Mouse (Mus musculus): ENCODE measurements around the gene Epas1.

The Epas1 gene

DNA sequence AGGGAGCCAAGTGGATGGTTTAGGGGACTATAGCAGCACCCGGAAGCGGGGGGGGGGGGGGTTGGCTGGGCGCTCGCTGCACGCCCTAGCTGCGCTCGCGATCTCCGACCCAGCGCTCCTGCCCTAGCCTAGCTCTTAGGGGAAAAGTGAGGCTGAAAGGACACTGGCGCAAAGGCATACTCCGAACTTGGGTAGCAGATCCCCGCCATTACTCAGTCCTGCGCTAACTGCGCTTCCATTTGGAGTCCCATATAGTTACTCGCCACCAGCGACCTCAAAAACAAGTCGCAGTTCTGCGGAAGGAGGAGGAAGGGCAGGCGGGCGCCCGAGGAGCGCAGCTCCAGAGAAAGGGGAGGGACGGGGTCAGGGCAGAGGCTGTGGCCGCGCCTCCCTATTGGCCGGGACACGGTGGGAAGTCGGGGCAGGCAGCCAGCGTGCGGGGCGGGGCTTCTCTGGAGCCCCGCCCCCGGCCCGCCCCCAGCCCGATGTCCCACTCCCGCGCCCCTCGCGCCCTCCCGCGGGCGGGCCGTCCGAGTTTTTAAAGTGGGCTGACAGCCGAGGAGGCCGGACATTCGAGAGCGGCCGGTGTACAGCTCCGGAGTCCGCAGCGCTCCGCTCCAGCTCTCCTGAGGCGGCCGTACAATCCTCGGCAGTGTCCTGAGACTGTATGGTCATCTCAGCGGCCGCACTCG lies at the start of gene Epas1:
Epas1 (plus strand) TSS at position 571 of the 692 bp plus-strand sequence.
- DNase-seq, result peak; percentile 80

DNA sequence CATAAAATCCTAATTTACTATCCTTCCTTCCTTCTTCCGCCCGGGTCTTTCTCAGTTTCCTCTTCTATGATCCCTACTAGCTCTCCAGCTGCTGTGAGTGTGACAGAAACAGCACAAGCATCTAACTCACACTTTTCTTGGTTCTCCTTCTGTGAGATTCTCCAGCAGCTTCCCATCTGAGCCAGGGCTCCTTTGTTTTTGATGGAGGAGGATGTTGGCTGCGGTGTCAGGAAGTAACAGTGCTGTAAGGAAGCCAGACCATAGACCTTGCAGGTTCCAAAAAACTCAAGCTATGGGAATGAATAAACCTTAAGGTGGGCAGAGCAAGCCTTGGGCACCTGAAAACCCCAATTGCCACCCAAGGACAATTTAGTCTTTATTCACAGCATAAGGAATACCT lies 48.3 kb upstream of the Epas1 start:
- no peak for DNase-seq

DNA sequence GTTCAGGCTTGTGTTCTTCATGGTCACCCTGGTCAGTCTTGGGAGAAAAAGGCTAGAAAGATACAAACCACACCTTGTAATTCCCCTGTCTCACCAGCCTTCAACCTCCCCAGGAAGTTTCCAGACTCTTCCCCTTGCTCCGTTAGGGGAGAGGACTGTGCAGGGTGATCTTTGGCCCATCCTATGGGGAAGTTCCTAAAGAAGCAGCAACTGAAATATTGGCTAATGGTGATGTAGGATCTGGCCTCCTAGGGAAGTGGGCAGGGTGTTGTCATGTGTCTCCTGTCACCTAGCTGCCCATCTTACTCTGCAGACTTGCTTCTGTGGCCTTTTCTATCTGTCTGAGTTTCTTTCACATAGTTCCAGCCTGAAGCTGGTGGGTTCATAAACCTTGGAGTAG lies 47.0 kb upstream of the Epas1 start:
- no peak for DNase-seq

DNA sequence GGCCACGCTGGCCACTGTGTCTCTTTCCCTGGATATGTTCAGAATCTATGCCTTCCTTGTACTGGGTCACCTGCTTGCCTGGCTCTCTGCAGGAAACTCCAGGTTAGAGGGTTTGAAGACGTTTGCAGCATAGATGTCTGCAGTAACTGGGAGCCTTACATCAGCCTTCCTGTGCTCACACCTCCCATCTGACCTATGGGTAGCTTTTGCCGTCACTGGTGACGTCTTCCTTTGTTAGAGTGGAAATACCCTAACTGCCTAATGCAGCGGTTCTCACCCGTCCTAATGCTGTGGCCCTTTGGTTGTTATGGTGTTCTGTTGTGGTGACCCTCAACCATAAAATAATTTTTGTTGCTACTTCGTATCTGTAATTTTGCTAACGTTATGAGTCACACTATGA lies 43.7 kb upstream of the Epas1 start:
- DNase-seq, result no peak

DNA sequence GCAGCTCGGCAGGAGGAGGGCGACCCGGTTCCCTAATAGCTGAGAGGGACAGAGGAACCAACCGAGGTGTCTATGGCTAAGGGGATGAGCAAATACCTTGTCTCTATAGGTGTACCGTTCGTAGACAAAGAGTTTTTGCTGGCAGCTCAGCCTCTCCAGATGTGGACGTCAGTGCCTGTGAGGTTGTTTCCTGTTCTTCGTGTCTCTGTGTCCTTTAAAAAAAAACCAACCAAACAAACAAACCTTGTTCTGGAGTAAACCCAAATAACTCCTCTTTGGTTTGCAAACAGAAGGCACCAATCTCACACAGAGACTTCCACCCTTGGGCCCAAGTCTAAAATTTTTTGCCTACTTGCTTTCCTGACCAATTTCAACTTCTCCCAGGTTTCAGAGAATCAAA lies 43.1 kb upstream of the Epas1 start:
- DNase-seq, result no peak

DNA sequence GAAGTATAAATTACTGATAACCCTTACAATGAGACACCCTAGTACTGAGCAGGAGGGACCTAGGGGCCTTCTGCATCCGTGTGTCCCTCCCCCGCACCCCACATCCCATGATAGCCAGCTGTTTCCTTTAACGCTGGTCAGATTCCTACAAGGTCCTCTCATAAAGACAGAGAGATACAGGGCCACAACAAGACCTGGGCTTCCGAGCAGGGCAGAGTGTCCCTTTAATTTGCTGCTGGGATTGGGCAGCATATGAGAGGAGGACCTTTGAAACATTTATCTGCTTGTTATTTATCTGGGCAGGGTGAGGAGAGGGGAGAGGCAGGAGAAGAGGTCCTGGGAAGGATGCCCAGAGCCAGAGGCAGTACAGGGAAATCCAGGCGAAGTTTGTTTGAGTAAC lies 41.6 kb upstream of the Epas1 start:
- no peak for DNase-seq

DNA sequence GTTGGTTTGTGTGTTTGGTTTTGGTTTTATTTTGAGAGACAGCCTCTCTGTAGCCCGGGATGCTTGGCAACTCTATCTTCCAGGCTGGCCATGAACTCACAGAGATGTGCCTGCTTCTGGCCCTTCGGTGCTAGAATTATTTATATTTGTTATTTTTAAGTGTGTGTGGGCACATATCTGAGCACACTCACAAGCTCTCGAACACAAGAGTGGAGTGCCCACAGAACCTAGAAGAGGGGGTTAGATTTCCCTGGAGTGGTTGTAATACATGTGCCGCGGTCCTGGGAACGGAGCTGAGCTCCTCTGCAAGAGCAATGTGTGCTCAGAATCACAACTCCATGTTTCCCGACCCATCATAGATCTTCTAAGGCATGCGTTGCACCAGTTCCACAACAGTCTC lies 40.9 kb upstream of the Epas1 start:
- no peak for DNase-seq

DNA sequence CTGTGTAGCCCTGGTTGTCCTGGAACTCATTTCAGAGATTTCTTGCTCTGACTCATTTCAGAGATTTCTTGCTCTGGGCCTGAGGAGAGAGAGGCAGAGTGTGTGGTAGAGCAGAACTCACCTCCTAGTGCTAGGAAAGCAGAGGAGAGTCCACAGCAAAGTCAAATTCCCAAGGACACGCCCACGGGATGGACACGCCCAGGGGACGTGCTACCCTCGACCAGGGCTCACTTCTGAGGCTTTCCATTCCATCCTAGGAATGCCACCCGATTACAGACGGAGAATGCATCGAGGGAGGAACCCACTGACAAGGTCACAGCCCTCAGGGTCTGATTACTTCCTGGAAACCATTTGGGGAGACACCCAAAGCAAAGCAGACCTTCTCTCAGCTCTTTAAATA lies 39.9 kb upstream of the Epas1 start:
- no peak for DNase-seq

DNA sequence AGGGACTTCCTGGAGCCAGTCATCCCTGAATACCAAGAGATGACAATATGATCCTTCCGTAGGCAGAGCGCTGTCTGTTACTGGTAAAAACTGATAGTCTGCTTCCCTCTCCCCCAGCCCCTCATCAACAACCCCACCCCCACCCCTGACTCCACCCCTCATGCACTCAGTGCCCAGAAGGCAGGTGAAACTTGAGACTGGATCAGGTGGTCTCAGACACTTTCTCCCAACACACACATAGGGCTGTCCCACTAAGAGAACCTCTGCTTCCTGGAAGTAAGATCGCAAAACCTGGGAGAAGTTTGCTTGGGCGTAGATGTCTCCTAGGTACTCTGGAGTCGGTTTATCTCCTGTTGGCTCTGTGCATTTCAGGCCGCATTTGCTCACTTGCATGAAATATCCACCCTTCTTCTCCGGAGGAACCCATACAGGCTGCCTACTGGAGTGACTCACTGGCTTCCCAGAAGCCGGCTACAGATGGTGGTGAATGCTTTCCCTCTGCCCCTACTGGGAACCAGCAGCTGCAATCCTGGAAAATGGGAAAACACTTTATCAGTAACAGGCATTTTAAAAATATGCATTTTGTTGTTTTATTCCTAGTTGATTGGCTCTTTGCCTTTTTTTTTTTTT lies 28.6 kb upstream of the Epas1 start:
- DNase-seq, result no peak

DNA sequence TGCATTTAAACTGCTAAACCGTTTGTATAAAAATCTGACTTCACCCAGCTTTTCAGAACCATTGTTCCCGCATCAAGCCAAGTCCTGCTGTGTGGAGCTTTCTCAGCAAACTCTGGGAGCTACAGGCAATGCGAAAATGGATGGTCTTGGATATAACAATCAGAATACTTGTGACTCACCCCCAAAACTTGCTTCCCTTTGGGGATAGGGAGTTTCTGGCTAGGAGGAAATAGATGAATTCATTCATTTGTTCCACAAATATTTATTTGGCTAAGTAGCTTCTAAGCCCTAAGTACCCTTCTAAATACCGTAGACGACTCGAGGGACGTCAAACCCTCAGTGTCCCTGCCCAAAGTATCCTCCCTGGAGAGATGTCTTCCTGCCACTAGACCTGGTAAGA lies 27.0 kb upstream of the Epas1 start:
- DNase-seq, result no peak

DNA sequence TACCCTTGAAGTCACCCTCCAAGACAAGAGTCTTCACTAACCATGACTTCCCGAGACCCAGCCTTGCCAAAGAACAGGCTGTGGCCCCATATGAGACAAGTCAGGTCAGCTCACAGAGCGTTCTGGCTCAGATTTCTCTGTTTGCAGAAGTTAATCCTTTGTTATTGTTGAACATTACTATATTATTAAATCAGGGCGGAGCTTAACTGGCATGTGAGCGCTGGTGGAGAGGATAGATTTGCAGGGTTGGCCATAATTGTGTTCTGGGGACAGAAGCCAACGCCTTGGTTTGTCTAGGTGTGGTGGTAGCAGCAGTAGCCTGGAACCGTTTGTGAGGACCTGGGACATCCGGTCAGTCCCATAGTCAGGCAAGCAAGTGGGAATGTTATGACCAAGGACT lies 26.5 kb upstream of the Epas1 start:
- no peak for DNase-seq

DNA sequence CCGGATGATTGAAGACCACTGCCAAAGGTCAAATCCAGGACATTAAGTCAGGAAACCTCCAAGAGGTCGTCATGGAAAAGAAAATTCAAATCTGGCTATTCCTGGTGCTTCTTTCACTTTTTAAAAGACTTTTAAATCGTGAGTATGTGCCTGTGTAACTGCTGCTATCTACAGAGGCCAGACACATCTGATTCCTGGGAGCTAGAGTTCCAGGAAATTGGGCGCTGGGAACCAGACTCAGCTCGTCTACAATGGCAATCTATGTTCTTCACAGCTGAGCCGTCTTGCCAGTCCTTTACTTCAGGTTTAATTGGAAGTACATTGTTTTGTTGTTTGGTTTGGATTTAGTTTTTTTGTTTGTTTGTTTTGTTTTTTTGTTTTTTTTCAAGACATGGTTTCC lies 22.2 kb upstream of the Epas1 start:
- no peak for DNase-seq

DNA sequence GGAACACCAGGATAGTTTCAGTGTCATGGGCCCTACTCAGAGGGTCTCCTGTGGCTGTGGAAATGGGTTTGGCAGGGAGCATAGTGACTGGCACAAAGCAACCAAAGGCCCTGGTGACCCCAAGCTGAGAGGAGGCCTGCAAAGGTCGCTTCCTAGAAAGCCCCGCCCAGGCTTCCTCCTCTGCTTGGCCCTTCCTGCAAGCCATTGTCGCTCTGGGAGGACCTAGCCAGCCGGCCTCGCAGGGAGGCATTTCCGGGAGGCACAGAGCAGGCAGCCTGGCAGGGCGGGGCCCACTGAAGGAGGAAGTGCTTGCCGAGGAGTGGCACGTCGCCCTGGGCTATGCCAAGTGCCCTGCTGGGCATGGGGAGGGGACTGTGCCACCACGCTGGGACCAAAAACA lies 21.5 kb upstream of the Epas1 start:
- DNase-seq, result peak; percentile 89

DNA sequence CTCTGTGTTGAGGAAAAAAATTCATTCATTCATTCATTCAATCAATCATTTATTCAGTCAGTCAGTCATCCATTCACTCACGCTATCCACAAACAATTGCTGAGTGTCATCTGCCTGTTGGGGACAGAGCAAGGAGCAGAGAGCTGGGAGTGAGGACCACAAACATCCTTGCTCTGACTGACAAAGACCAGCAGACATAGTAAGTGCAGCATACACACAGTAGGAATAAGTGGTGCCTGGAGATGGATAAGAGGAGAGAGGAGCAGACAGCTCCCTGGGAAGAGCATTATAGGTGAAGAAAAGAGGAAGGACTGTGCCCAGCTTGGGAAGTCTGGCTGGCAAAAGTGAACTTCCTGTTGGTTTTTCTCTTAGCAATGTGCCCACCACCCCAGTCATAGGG lies 21.0 kb upstream of the Epas1 start:
- no peak for DNase-seq

DNA sequence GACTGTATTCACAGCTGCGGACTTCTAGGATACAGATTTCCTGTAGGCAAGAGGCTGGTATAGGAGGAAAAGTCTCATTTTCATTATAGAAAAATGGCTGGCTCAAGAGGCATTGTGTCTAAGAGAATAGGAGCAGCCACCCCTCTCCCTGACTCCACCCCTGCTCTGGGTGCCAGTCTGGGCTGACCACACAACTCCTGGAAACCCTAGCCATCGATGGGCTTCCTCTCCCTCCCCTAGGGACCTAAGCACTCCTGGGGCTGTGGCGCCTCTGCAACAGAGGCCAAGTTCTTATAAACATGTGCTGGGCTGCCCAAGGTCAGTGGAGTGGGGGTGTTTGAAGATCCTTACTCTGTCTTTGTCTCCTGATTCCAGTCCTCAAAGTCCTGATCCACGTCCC lies 19.9 kb upstream of the Epas1 start:
- no peak for DNase-seq

DNA sequence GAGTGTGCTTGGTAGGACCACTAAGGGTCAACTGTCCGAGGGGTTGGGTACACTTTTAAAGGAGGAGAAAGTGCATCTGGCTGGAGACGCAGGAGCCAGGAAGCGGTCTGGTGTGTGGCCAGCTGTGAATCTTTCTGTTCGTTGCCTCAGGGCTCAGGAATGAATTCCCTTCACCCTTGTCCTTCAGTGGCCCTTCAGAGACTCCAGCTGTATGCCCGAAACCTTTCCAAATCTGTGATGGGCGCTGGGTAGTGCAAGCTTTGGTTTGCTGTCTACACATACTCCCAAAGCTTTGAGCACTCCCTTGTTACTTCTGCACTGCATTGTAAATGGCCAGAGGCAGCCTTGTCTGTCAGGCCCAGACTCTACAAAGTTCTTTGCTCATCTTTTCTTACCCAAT lies 15.0 kb upstream of the Epas1 start:
- no peak for DNase-seq

DNA sequence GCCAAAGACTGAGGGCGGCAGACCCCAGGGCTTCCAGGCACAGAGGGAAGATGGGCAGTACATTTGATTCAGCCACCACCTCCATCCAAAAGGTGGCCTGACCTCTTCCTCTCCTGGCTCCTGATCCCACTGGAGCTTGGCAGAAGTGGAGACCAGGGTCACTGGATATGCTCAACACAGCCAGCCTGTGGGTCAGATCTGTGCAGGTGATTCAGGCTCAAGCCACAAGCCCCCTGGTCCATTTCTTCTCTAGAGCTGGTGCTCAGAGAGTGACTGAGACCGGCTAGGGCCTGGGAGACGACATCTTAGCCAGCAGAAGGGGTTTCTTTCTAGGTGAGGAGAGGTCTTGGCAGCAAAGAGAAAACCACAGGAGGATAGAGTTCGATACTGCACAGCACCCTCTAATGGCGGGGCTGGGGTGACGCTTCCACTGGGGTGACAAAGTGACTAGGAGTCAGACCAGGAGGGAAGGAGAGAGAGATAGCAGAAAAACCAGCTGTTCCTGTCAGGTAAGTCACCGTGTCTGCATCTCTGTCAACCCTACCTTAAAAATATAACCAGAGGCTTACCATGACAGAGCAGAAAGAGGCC lies 10.1 kb upstream of the Epas1 start:
- DNase-seq, result peak; percentile 49

DNA sequence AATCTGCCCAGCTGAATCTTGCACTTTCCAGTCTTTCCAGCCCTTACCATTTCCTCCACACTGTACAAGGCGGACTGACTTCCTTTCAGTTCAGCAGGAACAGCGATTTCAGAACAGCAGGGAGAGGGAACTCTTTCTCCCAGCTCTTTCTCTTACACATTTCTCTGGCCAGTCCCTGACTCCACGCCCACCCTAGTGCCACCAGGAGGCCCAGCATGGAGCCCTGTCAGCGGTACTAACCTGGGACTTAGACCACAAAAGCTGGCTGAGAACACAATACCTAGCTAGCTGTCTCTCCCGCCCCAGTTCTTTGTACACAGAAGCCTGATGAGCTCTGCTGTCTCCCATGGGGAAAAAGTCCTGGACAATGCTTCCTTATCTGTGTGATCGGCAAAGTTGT lies 8.6 kb upstream of the Epas1 start:
- no peak for DNase-seq

DNA sequence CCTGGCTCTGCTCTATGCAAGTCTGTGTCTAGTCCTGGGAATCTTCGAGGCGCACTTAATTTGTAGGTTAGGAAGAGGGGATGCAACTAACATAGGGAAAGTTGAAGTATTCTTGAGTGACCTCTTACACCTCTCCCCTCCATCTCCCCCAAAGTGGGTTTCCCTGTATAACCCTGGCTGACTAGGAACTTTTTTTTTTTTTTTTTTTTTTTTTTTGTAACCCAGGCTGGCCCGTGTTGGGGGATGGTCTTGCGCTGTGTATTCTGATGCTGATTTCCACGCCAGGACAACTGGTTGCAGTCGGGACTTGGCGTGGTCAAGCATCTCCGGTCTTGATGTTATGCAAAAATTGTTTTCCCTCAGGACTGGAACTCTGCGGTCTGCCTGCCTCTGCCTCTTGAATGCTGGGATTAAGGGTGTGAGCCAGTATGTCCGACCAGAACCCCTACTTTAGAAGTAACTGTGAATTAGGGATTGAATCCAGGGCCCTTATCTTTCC lies 2.1 kb upstream of the Epas1 start:
- no peak for DNase-seq

DNA sequence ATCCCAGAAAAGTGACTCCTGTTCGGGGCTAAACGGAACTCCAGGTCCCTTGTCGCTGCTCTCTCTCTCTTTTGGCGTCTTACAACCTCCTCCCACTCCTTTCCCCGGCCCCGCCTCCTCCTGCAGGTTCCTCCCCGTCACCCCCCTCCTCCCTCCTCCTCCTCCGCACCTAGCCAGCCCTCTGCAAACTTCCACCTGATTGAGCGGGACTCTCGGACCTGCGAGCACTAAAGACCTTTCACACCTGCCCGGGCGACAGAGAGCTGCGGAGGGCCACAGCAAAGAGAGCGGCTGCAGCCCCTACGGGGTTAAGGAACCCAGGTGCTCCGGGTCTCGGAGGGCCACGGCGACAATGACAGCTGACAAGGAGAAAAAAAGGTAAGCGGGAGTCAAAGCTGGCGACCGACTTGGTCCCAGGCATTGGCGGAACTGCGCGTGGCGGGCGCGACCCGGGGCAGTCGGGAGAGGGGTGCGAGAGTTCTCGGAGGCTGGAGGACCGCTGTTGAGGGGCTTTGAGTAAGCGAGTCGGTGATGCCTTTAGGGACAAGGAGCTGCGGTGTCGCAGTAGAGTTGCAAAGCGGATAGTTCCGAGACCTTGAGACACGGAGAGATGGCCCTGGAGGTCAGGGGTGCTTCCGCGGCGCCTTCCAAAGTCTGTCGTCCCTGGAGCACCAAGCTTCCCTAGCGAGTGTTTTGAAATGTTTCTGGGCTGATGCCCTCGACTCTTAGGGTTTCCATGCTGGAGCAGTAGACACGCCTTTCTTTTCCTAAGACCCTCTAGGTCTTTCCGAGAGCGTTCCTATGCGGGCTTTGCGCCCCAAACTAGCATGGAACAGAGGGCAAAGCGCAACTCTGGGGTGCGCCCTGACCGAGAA lies 668 bp downstream of the Epas1 start:
- DNase-seq, result peak; percentile 80

DNA sequence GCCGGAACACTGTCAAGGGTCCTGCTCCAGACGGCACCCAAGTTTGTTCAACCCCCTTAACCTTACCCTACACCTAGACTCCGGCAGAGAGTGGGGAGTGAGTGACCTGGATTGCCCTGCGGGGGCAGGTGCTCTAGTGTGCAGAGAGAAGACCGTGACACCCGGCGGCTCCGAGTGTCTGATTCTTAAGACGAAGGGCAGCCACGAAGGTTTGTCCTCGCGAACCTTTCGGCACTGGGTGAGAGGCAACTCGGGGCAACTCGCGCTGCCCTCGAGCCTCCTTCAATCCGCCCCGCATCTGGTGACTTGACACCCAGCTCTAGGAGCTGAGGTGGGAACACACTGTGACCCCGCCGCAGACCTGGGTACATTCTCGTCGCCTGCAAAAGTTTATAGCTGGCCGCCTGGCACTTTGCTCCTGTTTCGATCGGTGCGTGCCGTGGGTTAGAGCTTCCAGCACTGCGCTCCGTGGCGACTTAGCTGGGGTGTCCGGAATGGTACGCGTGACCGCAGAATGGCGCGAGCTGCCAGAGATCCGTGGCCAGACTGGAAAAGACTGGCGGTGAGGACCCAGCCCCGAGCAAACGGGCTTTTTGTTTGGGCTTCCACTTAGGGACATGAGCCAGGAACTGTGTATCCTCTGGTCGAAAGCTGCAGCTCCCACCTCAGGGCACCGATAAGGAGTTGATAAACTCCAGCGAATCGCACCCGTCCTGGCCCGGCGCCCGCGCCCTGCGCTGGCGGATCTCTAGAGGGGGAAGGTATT lies 1.5 kb downstream of the Epas1 start:
- peak; percentile 58 for DNase-seq

DNA sequence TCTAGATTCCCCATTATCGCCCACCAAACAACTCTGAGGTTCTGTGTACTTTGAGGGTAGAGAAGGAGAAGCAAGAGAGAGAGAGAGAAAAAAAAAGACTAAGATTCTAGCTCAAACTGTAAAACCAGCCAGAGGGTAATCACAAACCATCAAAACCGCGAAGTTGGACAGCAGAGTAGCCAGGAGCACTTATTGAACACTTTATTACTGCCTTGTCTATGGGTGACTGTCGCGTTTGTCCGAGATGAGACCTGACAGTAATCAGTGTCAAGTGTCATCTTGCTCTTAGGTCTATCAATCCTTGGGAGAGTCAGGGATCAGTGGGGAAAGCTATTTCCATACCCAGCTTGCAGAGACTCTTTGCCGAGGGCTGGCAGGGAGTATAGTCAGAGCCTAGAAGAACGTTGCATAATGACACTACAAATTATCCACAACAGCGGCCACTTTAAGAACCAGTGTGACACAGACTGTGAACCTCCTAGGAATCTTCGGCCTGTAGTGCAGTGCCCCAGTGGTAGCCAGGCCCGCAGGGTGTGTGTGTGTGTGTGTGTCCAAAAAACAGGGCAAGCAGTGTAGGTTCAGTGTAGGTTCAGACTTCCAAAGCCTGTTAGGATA lies 2.2 kb downstream of the Epas1 start:
- no peak for DNase-seq
